Mouse (Mus musculus) thymus, adult 2 months (tissue): ENCODE results near the gene Atp10a. TPM values are rescaled to one million over a fixed set of nuclear protein-coding genes. Genes with fewer than 3 reads are reported as not detected.
A peak's percentile ranks its signal among the peaks of the same experiment; 100 is the strongest.

Experiments
- DNase-seq: peaks from one replicate; pipeline ENCODE4 v3.0.0; 2021
- H3K27ac ChIP-seq: fragments of 200-500 bp; 2 replicates; pipeline ENCODE4 v1.5.1; 2012; ENCODE audit warnings: low read length, control low read depth; ENCODE audit not compliant: control insufficient read depth, insufficient read depth
- H3K27me3 ChIP-seq: fragments of 200-500 bp; 2 replicates; pipeline ENCODE4 v1.6.1; 2012; ENCODE audit warnings: mild to moderate bottlenecking, low read length, moderate library complexity, mixed read lengths; ENCODE audit not compliant: control insufficient read depth, insufficient read depth
- H3K36me3 ChIP-seq: fragments of 200-500 bp; 2 replicates; pipeline ENCODE4 v1.6.1; 2012; ENCODE audit warnings: mild to moderate bottlenecking, low read length, moderate library complexity; ENCODE audit not compliant: control insufficient read depth, insufficient read depth
- H3K4me1 ChIP-seq: fragments of 200-500 bp; replicated peaks from 2 replicates; pipeline ENCODE4 v1.6.1; 2012; ENCODE audit warnings: low read length; ENCODE audit not compliant: control insufficient read depth, insufficient read depth
- H3K4me3 ChIP-seq: fragments of 200-500 bp; 2 replicates; pipeline ENCODE4 v1.5.1; 2012; ENCODE audit warnings: mild to moderate bottlenecking, low read length, control low read depth, moderate library complexity; ENCODE audit not compliant: control insufficient read depth, insufficient read depth
- CTCF ChIP-seq: fragments of 200-500 bp; IDR thresholded peaks from 2 replicates; pipeline ENCODE4 v1.5.1; 2012; ENCODE audit warnings: mild to moderate bottlenecking, control low read depth, low read length, moderate library complexity, borderline replicate concordance; ENCODE audit not compliant: control insufficient read depth, poor library complexity, insufficient read depth; ENCODE audit errors: extremely low read depth
- POLR2A ChIP-seq: fragments of 200-500 bp; IDR thresholded peaks from 2 replicates; pipeline ENCODE4 v1.6.1; 2012; ENCODE audit warnings: mild to moderate bottlenecking, low read length, control low read depth, moderate library complexity; ENCODE audit not compliant: control insufficient read depth, poor library complexity, insufficient read depth; ENCODE audit errors: extremely low read depth
- WGBS: fragments of 180-500 bp; shearing (Covaris S2); methylation state at CpG from one replicate; pipeline ENCODE4 v1.1.7; 2018; 5-methylcytosine and 5-hydroxymethylcytosine counted together
- polyA plus RNA-seq: library from polyadenylated mRNA; depleted of rRNA; stranded (reverse); fragments of >200 nt; gene quantifications from 2 replicates; pipeline ENCODE4 v1.2.3, GENCODE M21; 2012

Gene Atp10a
- polyA plus RNA-seq, 1 experiment, result 54.8 TPM

DNA sequence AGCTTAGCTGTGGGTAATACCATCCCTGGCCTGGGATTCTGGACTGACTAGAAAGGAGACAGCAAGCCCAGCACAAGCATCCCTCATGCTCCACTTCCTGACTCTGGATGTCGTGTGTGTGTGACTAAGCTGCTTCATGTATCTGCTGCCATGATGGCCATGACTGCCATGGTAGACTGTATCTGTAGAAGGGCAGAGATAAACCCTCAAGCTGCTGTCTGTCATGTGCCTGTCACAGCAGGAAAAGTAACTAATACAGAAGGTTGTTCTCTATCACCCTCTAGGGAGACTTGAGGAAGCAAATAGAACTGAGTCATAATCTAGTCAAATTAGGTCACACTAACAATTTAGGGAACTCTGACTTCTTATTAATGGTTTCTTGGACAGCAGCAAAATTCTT, 86.7 kb downstream of the Atp10a start:
- no peak for DNase-seq
- 65% methylated on average over 1 of the region's 1 CpGs for WGBS
- TF ChIP-seq CTCF (no peak), POLR2A (no peak)
- peak overlapping the region; percentile 84 for H3K27ac ChIP-seq
- H3K36me3 ChIP-seq, result no peaks in the 10 kb centered on the region; the same call in 1 of the 2 replicates
- no peaks in the 10 kb centered on the region for H3K27me3 ChIP-seq
- peaks cover 25% of the 10 kb centered on the region for H3K4me1 ChIP-seq
- H3K4me3 ChIP-seq, result no peak overlapping the region

DNA sequence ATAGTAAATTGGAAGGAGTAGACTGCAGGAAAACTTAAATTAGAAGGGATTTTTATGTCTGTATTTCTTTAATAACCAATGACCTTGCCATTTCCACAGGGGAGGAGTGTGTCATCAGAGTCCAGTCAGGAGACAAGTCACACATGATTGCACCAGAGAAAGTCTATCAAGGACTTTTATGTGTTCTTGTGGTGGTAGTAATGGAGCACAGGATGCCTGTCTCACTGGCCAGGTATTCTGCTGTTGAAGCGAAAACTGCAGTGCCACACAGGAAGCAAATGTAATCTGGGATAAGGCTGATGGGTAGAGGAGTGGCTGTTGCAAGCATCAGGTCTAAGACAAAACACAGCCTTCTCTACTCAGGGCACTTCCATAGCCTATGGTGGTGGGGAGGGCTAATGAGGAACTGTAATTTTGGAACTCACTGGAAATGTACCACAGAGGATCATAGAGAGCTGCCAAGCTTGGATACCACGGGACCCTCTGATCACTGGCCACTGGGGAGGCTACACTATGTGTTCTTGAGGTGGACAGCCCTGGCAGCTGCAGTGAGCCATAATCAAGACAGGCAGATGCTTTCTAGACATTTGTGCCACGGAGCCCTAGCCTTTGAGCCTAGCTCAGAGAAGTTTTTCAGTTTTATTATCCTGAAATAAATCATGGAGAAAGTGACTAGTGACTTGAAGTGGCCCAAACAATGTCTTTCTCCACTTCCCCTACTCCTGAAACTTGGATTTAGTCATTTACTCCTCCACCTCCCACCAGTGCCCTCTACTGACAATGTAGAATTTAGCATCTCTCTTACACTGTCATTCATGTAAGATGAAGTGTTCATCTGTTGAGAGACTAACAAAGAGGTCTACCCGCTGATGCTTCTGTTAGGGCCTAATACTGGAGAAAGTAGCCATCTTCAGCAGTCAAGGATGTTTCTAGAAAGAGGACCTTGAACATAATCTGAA, 87.7 kb downstream of the Atp10a start:
- Histone ChIP-seq H3K27me3 (no peaks in the 10 kb centered on the region), H3K36me3 (no peaks in the 10 kb centered on the region; the same call in 1 of the 2 replicates), H3K4me1 (peaks cover 27% of the 10 kb centered on the region), H3K4me3 (no peak overlapping the region), H3K27ac (peak overlapping the region; percentile 52; the same call in 1 of the 2 replicates)
- TF ChIP-seq CTCF (no peak), POLR2A (no peak)
- WGBS, result 80% methylated on average over 4 of the region's 4 CpGs
- no peak for DNase-seq

DNA sequence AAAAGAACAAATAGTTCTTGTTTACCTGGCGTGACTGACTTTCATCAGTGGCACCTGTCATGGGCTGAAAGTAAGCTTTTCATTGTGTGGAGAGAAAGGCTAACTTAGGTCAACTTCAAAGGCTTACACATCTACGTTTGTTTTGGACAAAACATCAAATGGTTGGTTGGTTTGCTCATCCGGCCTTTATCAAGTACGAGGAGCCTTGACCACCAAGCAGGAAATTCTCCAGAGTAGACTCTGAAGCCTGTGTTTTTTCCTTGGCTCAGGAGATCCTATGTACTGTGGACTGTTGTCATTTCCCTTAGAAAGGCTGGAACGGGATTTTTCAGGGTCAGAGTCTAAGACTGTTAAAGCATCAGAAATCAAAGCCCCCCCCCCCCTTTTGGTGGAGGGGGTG, 90.9 kb downstream of the Atp10a start:
- WGBS, result 91% methylated on average over 5 of the region's 5 CpGs
- H3K27ac ChIP-seq, result no peak overlapping the region
- no peak for TF ChIP-seq CTCF
- TF ChIP-seq POLR2A, result no peak

DNA sequence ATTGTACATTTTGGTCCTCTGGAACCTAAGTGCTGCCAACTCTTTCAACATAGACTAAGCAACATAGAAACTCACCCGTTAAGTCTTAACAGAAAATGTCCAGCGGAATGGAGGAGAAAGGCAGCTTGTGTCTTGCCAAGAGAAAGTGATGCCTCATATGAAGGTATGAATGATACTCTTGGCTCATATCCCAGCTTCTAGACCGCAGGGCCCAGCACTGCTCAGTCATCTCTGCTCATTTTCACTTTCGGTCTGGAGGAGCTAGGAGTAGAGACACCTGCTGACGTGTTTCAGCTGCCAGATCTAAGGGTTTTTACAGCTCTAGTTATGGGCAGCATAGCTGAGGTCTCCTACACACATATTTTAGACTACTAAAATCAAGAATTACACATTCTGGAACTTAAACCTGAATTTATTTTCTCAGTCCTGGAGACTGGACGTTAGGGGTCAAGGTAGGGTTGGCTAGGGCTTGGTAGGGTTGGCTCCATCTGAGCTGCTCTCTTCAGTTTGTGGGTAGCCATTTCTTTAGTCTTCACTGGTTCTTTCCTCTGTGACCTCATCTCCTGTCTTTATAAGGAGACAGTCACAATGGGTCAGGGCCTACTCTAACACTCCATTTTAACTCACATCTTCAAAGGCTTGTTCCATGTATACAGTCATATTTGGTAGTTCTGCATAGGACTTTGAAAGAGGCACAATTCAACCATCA, 94.1 kb downstream of the Atp10a start:
- H3K27me3 ChIP-seq, result no peaks in the 10 kb centered on the region
- no peaks in the 10 kb centered on the region for H3K36me3 ChIP-seq
- TF ChIP-seq CTCF, result no peak
- TF ChIP-seq POLR2A, result no peak
- 8% methylated on average over 6 of the region's 6 CpGs for WGBS
- H3K4me1 ChIP-seq, result peaks cover 40% of the 10 kb centered on the region
- no peak overlapping the region for H3K4me3 ChIP-seq
- peak overlapping the region; percentile 96 for H3K27ac ChIP-seq
- DNase-seq, result peak; percentile 68

More for the DNA sequence above, 90.9 kb downstream of the Atp10a start:
- no peak for DNase-seq
- H3K27me3 ChIP-seq, result no peaks in the 10 kb centered on the region
- H3K4me1 ChIP-seq, result peaks cover 29% of the 10 kb centered on the region
- H3K36me3 ChIP-seq, result no peaks in the 10 kb centered on the region; the same call in 1 of the 2 replicates
- H3K4me3 ChIP-seq, result no peak overlapping the region

DNA sequence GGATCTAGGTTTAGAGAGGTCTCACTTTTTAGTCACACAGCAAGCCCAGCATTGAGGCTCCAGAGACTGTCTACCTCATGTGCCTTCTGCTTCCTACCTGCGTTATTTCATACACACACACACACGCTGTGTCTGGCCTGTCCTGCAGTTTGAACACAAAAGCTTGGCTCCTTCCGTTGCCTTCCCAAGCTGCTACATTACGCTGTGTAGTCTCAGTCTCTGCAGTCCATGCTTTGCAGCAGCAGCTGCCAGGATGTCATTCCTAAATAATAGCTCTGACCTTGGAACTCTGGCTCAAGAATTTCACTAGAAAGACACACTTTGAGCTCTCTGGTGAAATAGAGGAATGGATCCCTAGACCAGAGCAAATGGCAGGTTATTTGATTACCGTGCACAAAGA, 96.1 kb downstream of the Atp10a start:
- TF ChIP-seq CTCF, result no peak
- no peak for TF ChIP-seq POLR2A

GRCm38 (mm10) chr7:58754076-58754475, 98.1 kb downstream of the Atp10a start:
- Histone ChIP-seq H3K36me3 (no peaks in the 10 kb centered on the region), H3K27ac (peak overlapping the region; percentile 87), H3K27me3 (no peaks in the 10 kb centered on the region), H3K4me3 (no peak overlapping the region), H3K4me1 (peaks cover 47% of the 10 kb centered on the region)
- DNase-seq, result no peak
- TF ChIP-seq CTCF (no peak), POLR2A (no peak)
- WGBS, result 60% methylated on average over 1 of the region's 1 CpGs

More for the DNA sequence above, 96.1 kb downstream of the Atp10a start:
- peak overlapping the region; percentile 21; the same call in 1 of the 2 replicates for H3K27ac ChIP-seq
- DNase-seq, result no peak
- H3K4me3 ChIP-seq, result no peak overlapping the region
- H3K36me3 ChIP-seq, result no peaks in the 10 kb centered on the region
- H3K4me1 ChIP-seq, result peaks cover 39% of the 10 kb centered on the region
- 93% methylated on average over 5 of the region's 5 CpGs for WGBS
- H3K27me3 ChIP-seq, result no peaks in the 10 kb centered on the region
